Mouse (Mus musculus) intestine, embryonic 15.5 days (tissue): ENCODE measurements around the gene Ppp2r1a. TPM values are rescaled to one million over a fixed set of nuclear protein-coding genes. Genes with fewer than 3 reads are reported as not detected.

ENCODE experiments used
- ATAC-seq: fragments of 200-750 bp; cut with Nextera tagmentation; 2 replicates; pipeline ENCODE4 v1.8.0; 2017; ENCODE audit warnings: moderate TSS enrichment, moderate library complexity
- H3K27ac ChIP-seq: fragments of 300-500 bp; sonication (generic); 2 replicates; pipeline ENCODE4 v1.5.1; 2015; ENCODE audit warnings: mild to moderate bottlenecking, inconsistent platforms
- H3K27me3 ChIP-seq: fragments of 300-500 bp; sonication (generic); replicated peaks from 2 replicates; pipeline ENCODE4 v1.6.1; 2015; ENCODE audit warnings: inconsistent platforms
- H3K36me3 ChIP-seq: fragments of 300-500 bp; sonication (generic); 2 replicates; pipeline ENCODE4 v1.6.1; 2015; ENCODE audit warnings: inconsistent platforms
- H3K4me1 ChIP-seq: fragments of 300-500 bp; sonication (generic); replicated peaks from 2 replicates; pipeline ENCODE4 v1.6.1; 2015; ENCODE audit warnings: inconsistent platforms
- H3K4me2 ChIP-seq: fragments of 300-500 bp; sonication (generic); replicated peaks from 2 replicates; pipeline ENCODE4 v1.6.1; 2015; ENCODE audit warnings: mild to moderate bottlenecking, inconsistent platforms
- H3K4me3 ChIP-seq: fragments of 300-500 bp; sonication (generic); replicated peaks from 2 replicates; pipeline ENCODE4 v1.5.1; 2015; ENCODE audit warnings: inconsistent platforms
- H3K9ac ChIP-seq: fragments of 300-500 bp; sonication (generic); 2 replicates; pipeline ENCODE4 v1.6.1; 2015; ENCODE audit warnings: inconsistent platforms
- H3K9me3 ChIP-seq: fragments of 300-500 bp; sonication (generic); 2 replicates; pipeline ENCODE4 v1.6.1; 2016; ENCODE audit warnings: inconsistent platforms
- whole genome bisulfite sequencing: fragments of 180-500 bp; shearing (Covaris S2); methylation state at CpG from one replicate; pipeline ENCODE4 v1.1.7; 2015; 5-methylcytosine and 5-hydroxymethylcytosine counted together
- polyA plus RNA-seq: library from polyadenylated mRNA; unstranded; fragments of >200 nt; fragmentation: Nextera tagmentation; extraction: Ambion mirVana; gene quantifications from 2 replicates; pipeline ENCODE4 v1.2.1, GENCODE M21; 2015

Gene Ppp2r1a
- polyA plus RNA-seq, 1 experiment from 2014 or later = 337 TPM

- peak; percentile 99 for ATAC-seq
- Histone ChIP-seq H3K9ac (peak within 1 kb of the TSS; percentile 75), H3K4me1 (peaks cover 5% of the 10 kb centered on the region; the same call in 1 of the 2 replicates), H3K36me3 (no peaks in the 10 kb centered on the region), H3K4me2 (peak within 1 kb of the TSS; percentile 72), H3K27me3 (no peaks in the 10 kb centered on the region), H3K27ac (peak within 1 kb of the TSS; percentile 91), H3K9me3 (no peaks in the 10 kb centered on the region), H3K4me3 (peak within 1 kb of the TSS; percentile 76)
- 4% methylated on average over 36 of the region's 36 CpGs for WGBS
Observed at GRCm38 (mm10) chr17:21008382-21009331, 63.5 kb downstream of the Ppp2r1a start, which contains the start of gene Zfp160. Gene Zfp160 (plus strand): TSS chr17:21008903.

- Histone ChIP-seq H3K4me2 (peak overlapping the region; percentile 72), H3K9ac (peak overlapping the region; percentile 75), H3K4me3 (peak overlapping the region; percentile 76), H3K36me3 (no peaks in the 10 kb centered on the region), H3K9me3 (no peaks in the 10 kb centered on the region), H3K27ac (no peak overlapping the region; the same call in 1 of the 2 replicates), H3K27me3 (no peaks in the 10 kb centered on the region), H3K4me1 (peaks cover 5% of the 10 kb centered on the region; the same call in 1 of the 2 replicates)
- 23% methylated on average over 1 of the region's 1 CpGs for WGBS
- no peak for ATAC-seq
Observed at GRCm38 (mm10) chr17:21009726-21010125, 64.6 kb downstream of the Ppp2r1a start.

Other genes with a start within 250 kb of the Ppp2r1a start
- gene Vmn1r227, start 215.5 kb upstream of the Ppp2r1a start, polyA plus RNA-seq = not detected in 2 replicates
- gene Vmn1r228, start 159.2 kb upstream of the Ppp2r1a start, polyA plus RNA-seq = not detected in 2 replicates
- gene Vmn1r229, start 133.8 kb upstream of the Ppp2r1a start, polyA plus RNA-seq = not detected in 2 replicates
- not detected in 2 replicates for gene Vmn1r230, start 104.9 kb upstream of the Ppp2r1a start, polyA plus RNA-seq
- not detected in 2 replicates for gene Vmn1r231, start 40.2 kb upstream of the Ppp2r1a start, polyA plus RNA-seq
- gene Vmn1r232, start 25.6 kb upstream of the Ppp2r1a start, polyA plus RNA-seq = not detected in 2 replicates
- not detected in 2 replicates for gene Vmn1r233, start 51.2 kb downstream of the Ppp2r1a start, polyA plus RNA-seq
- gene Zfp160, start 63.6 kb downstream of the Ppp2r1a start, polyA plus RNA-seq = 10.2 and 11.3 TPM in 2 replicates